Mouse (Mus musculus) kidney, adult 2 months (tissue): ENCODE measurements around the gene Spen. TPM values are rescaled to one million over a fixed set of nuclear protein-coding genes. Genes with fewer than 3 reads are reported as not detected.

Experiments used
- DNase-seq: peaks from one replicate; pipeline ENCODE4 v3.0.0; 2021
- H3K27ac ChIP-seq: fragments of 200-500 bp; 2 replicates; pipeline ENCODE4 v1.5.1; 2012; ENCODE audit warnings: low read depth, low read length, control low read depth, inconsistent platforms; ENCODE audit not compliant: insufficient read depth
- H3K27me3 ChIP-seq: fragments of 200-500 bp; replicated peaks from 2 replicates; pipeline ENCODE4 v1.6.1; 2012; ENCODE audit warnings: mild to moderate bottlenecking, moderate library complexity, low read length, inconsistent platforms; ENCODE audit not compliant: control insufficient read depth, insufficient read depth
- H3K36me3 ChIP-seq: fragments of 200-500 bp; 2 replicates; pipeline ENCODE4 v1.6.1; 2012; ENCODE audit warnings: mild to moderate bottlenecking, moderate library complexity, low read length, inconsistent platforms; ENCODE audit not compliant: control insufficient read depth, insufficient read depth
- H3K4me1 ChIP-seq: fragments of 200-500 bp; 2 replicates; pipeline ENCODE4 v1.6.1; 2011; ENCODE audit warnings: low read length; ENCODE audit not compliant: control insufficient read depth, insufficient read depth
- H3K4me3 ChIP-seq: fragments of 200-500 bp; 2 replicates; pipeline ENCODE4 v1.5.1; 2011; ENCODE audit warnings: mild to moderate bottlenecking, low read depth, low read length, control low read depth; ENCODE audit not compliant: insufficient read depth
- CTCF ChIP-seq: fragments of 200-500 bp; conservative IDR thresholded peaks from 2 replicates; pipeline ENCODE4 v1.5.1; 2011; ENCODE audit warnings: low read depth, mild to moderate bottlenecking, control low read depth, low read length, moderate library complexity, mixed read lengths; ENCODE audit not compliant: insufficient read depth, insufficient read length
- POLR2A ChIP-seq: fragments of 200-500 bp; IDR thresholded peaks from one replicate; pipeline ENCODE4 v1.6.1; 2011; ENCODE audit warnings: low read depth, low read length, control low read depth
- WGBS: fragments of 180-500 bp; shearing (Covaris S2); methylation state at CpG from one replicate; pipeline ENCODE4 v1.1.7; 2018; 5-methylcytosine and 5-hydroxymethylcytosine counted together
- polyA plus RNA-seq: library from polyadenylated mRNA; depleted of rRNA; stranded (reverse); fragments of >200 nt; gene quantifications from 2 replicates; pipeline ENCODE4 v1.2.3, GENCODE M21; 2012

Spen gene
- polyA plus RNA-seq, 1 experiment: 19.6 TPM

DNA sequence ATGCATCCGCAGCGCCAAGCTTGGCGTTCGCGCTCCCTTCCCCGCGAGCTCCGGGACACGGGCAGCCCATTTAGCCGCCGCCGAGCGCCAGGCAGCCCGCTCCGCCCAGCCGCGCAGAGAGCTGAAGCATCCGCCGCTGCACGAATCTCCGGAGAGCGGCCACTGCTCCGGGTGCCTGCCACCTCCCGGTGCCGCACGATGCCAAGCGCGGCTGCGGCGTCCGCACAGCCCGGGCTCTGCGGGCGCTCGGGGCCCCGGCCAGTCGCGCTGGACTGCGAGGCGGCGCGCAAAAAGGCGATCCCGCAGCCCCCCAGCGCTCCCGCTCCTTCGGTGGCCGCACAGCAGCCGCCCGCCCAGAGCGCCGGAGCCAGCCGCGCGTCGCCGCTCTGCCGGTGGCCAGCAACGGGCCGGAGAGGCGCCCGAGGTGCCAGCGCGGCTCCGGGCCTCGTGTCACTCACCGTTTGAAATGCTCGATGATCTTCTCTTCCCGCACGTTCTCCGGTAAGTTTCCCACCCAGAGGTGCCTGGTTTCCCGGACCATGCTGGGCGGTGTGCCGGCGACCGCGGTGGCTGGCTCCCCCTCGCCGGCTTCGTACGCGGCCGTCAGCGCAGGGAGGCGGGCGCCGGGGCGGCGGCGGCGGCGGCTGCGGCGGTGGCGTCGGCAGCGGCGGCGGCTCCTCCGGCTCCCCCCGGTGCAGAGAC, 540 bp downstream of the Spen start:
- no peaks in the 10 kb centered on the region for H3K27me3 ChIP-seq
- H3K36me3 ChIP-seq: no peaks in the 10 kb centered on the region
- under 1% methylated on average over 89 of the region's 101 CpGs for WGBS
- peak overlapping the region; percentile 95 for H3K27ac ChIP-seq
- TF ChIP-seq CTCF: no peak
- no peak for TF ChIP-seq POLR2A
- H3K4me1 ChIP-seq: peaks cover 3% of the 10 kb centered on the region; the same call in 1 of the 2 replicates
- peak; percentile 50 for DNase-seq
- H3K4me3 ChIP-seq: peak overlapping the region; percentile 83

DNA sequence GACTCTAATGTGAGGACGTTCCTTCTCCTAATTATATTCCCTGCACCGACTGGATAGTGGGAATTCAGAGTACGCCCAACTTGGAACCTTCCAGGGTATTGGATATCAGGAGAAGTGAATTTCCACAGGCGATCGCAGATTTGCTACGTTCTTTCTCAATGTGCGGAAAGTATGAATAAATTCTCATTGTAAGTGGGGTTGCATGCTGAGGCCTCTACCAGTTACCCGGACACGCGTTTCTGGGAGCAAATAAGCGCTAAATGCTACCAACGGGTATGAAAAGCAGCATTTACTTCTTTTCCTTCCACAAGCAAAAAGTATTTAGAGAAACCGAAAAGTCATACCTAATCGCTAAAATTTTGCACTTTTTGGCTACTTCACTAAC, 1.2 kb downstream of the Spen start:
- 0% methylated on average over 14 of the region's 14 CpGs for WGBS
- peak overlapping the region; percentile 5 for H3K27ac ChIP-seq
- no peak for DNase-seq
- H3K4me1 ChIP-seq: peaks cover 4% of the 10 kb centered on the region; the same call in 1 of the 2 replicates
- H3K27me3 ChIP-seq: no peaks in the 10 kb centered on the region
- no peaks in the 10 kb centered on the region for H3K36me3 ChIP-seq
- peak overlapping the region; percentile 83 for H3K4me3 ChIP-seq
- TF ChIP-seq POLR2A (no peak), CTCF (no peak)

DNA sequence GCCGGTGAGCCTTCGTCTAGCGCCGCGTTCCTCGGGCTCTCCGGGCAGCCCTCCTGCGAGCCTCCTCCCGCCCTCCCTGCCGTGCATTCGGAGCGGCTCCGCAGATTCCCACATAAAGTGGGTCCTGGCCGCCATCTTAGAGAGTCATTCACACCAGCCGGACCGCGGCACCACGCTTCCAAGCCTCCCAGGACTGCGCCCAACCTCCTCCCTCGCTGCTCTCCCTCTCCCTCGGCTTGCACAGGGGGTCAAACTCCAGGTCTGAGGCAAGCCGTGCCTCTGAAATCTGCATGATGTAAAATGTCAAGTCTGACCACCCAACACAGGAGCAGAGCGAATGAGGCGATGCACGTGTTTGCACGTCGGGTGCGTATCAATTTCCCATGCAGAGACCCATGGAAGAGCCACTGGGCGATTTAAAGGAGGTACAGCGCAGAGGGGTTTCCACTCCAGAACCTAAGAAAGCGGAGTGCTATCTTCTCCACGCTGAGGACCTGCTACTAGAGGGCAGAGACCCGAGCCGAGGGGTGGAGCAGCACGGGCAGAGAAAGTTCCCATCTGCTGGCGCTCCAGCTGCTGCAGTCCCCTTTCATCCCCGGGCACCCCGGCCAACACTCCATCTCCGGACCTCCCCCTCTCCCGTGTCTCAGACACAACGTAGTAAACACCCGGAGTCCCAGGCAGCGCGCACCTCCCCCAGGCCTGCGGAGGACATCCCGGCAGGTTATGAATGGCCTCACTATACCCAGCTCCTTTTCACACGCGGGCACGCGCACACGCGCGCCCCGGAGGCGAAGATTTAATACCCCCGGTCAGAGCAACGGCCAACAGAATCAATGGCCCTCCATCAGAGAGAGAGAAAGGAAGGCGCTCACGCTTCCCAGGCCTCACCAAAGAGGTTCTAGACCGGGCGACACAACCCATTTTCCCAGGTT, 1.8 kb downstream of the Spen start:
- Histone ChIP-seq H3K27me3 (no peaks in the 10 kb centered on the region), H3K36me3 (no peaks in the 10 kb centered on the region), H3K27ac (peak overlapping the region; percentile 5), H3K4me1 (peaks cover 5% of the 10 kb centered on the region; the same call in 1 of the 2 replicates), H3K4me3 (peak overlapping the region; percentile 83)
- TF ChIP-seq POLR2A (no peak), CTCF (no peak)
- WGBS: under 1% methylated on average over 61 of the region's 61 CpGs
- peak; percentile 75 for DNase-seq

DNA sequence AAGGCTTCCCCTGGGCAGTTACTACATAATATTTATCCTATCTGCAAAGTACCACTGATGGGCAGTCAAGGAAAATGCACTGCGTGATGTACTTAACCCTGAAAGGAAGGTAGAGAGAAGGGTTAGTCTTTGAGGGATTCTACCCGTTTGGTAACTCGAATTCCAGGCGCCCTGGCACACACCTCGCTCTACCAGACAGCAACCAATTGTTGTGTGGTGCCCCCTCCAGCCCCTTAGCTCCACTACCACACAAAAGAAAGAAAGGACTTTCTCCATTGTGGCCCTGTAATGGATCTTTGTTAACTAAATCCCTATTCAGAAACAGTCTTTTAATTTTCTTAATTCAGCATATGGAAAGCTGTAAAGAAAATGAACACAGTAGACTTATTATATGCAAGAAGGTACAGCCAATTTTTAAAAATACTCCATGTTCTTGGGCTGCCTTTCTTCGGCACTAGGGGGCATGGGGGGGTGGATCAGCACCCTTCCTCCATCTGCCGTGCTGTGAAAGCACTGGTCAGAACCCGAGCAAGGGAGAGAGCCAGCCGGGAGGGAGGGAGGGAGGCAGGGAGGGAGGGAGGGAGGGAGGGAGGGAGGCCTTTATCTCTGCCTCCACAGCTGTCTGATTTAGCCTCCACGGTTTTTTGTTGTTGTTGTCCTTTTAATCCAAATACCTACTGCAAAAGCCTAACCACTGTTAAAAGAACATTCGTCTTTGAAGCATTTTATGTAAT, 3.3 kb downstream of the Spen start:
- H3K27ac ChIP-seq: no peak overlapping the region
- H3K36me3 ChIP-seq: no peaks in the 10 kb centered on the region
- peak; percentile 61 for DNase-seq
- H3K27me3 ChIP-seq: no peaks in the 10 kb centered on the region
- TF ChIP-seq CTCF (no peak; the same call in 1 of the 2 replicates), POLR2A (no peak)
- peaks cover 5% of the 10 kb centered on the region; the same call in 1 of the 2 replicates for H3K4me1 ChIP-seq
- 18% methylated on average over 10 of the region's 11 CpGs for WGBS
- H3K4me3 ChIP-seq: no peak overlapping the region; the same call in 1 of the 2 replicates

DNA sequence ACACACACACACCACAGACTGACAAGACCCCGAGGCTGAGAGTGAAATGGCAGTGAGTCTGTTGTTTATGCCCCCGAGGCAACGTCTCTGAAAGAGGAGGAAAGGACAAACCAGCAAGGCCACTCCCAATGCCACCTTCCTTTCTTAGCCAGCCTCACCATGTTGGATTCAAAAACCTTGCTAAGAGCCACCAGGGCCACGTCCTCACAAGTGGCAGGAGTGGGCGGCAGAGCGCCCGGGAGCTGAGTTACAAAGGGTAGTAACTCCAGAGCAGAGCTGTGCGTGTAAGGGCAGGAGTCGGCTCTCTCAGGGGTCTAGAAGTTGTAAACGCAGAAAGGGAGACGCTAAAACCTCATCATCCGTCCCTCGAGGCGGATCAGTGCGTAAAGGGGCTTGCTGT, 7.4 kb downstream of the Spen start:
- DNase-seq: no peak
- Histone ChIP-seq H3K27me3 (no peaks in the 10 kb centered on the region), H3K36me3 (no peaks in the 10 kb centered on the region), H3K4me1 (peaks cover 17% of the 10 kb centered on the region; the same call in 1 of the 2 replicates), H3K4me3 (no peak overlapping the region), H3K27ac (no peak overlapping the region)
- WGBS: 56% methylated on average over 15 of the region's 15 CpGs
- TF ChIP-seq CTCF (no peak), POLR2A (no peak)

DNA sequence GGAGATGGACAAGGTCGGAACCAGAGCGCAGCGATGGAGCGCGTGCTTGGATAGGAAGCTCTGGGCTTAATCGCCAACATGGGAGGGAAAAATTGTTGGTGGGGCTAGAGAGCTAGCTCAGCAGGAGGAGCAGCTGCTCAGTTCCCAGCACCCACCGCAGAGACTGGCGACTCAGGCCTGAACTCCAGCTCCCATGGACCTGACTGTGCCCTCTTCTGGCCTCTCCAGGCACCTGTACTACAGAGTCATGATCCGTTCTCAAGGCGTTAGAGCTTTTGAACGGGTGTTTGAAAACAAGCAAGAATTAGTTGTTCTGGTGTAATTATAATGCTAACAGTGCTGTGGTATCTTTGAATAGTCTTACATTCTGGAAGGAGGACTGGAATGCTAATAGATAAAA, 9.5 kb downstream of the Spen start:
- DNase-seq: no peak
- H3K36me3 ChIP-seq: no peaks in the 10 kb centered on the region
- H3K4me3 ChIP-seq: no peak overlapping the region
- 88% methylated on average over 11 of the region's 11 CpGs for WGBS
- H3K27ac ChIP-seq: no peak overlapping the region
- TF ChIP-seq POLR2A: no peak
- no peak for TF ChIP-seq CTCF
- no peaks in the 10 kb centered on the region for H3K27me3 ChIP-seq
- peaks cover 31% of the 10 kb centered on the region; the same call in 1 of the 2 replicates for H3K4me1 ChIP-seq
